8 mouse cellular contexts compared by ENCODE assay signal in genomic region chr5:77309924-77310772, GRCm38 (mm10). TPM values are rescaled to one million over a fixed set of nuclear protein-coding genes. Genes with fewer than 3 reads are reported as not detected.
A peak's percentile ranks its signal among the peaks of the same experiment; 100 is the strongest.
DNase-seq lines count a peak whose midpoint lies in the region; ATAC-seq lines count a peak whose summit lies in the region.

Gene Noa1, minus strand, starts transcription at chr5:77310084.
Gene Polr2b, plus strand, starts transcription at chr5:77310147.

- no peaks in the 10 kb centered on the region for H3K27me3 ChIP-seq in hindbrain, embryonic 14.5 days (ENCODE audit: control insufficient read depth, insufficient read depth, low read length)

- peaks cover 44% of the 10 kb centered on the region for H3K36me3 ChIP-seq in hindbrain, embryonic 14.5 days (replicated peaks; ENCODE audit: control insufficient read depth, insufficient read depth)

- H3K4me1 ChIP-seq in hindbrain, embryonic 14.5 days (replicated peaks; ENCODE audit: control insufficient read depth, insufficient read depth, low read length), result peaks cover 24% of the 10 kb centered on the region

- H3K4me2 ChIP-seq in hindbrain, embryonic 14.5 days (replicated peaks), result peak within 1 kb of the TSS; percentile 99

- H3K27ac ChIP-seq in hindbrain, embryonic 14.5 days, result peak within 1 kb of the TSS; percentile 96

- WGBS in hindbrain, embryonic 14.5 days, result under 1% methylated on average over 85 of the region's 85 CpGs

- peak; percentile 96 for ATAC-seq in hindbrain, embryonic 14.5 days (ENCODE audit: low FRiP score)

- peak within 1 kb of the TSS; percentile 79 for H3K9ac ChIP-seq in hindbrain, embryonic 14.5 days

- no peaks in the 10 kb centered on the region for H3K9me3 ChIP-seq in hindbrain, embryonic 14.5 days (ENCODE audit: control insufficient read depth, low read length)

- peak; percentile 99 for DNase-seq in R1 (ENCODE audit: low read depth, low spot score)
- DNase-seq in cerebellum, postnatal 25 days, result peak; percentile 99
- DNase-seq in frontal cortex, postnatal 25 days (ENCODE audit: low spot score in 2 of 2), result peak; percentile 97 to 99
- DNase-seq in hindbrain, embryonic 14.5 days (ENCODE audit: low spot score), result peak; percentile 100
- peak; percentile 98 to 99 for DNase-seq in layer of hippocampus, postnatal 36 days
- peak; percentile 99 for DNase-seq in lung, postnatal 36 days
- peak; percentile 99 for DNase-seq in retina, postnatal 1 day
- DNase-seq in urinary bladder, adult 18-20 months (ENCODE audit: low spot score in 2 of 2), result peak; percentile 98 to 99

- peak within 1 kb of the TSS; percentile 73 for H3K4me3 ChIP-seq in hindbrain, embryonic 14.5 days (replicated peaks; ENCODE audit: low read length)

RNA-seq across cellular contexts. Expression of gene Noa1, which starts in this region (rescaled TPM):
- polyA plus RNA-seq in hindbrain, embryonic 14.5 days (2014; fragmentation: Nextera tagmentation; extraction: Ambion mirVana), result 32.1 and 37.3 TPM in 2 replicates
- total RNA-seq in layer of hippocampus, postnatal 36 days (2021), result 10 to 100 TPM; 23.2 to 26.5 TPM

RNA-seq across cellular contexts. Expression of gene Polr2b, which starts in this region (rescaled TPM):
- 57.5 and 67.8 TPM in 2 replicates for polyA plus RNA-seq in hindbrain, embryonic 14.5 days (2014; fragmentation: Nextera tagmentation; extraction: Ambion mirVana)
- 10 to 100 TPM; 48.8 to 50.4 TPM for total RNA-seq in layer of hippocampus, postnatal 36 days (2021)

Comparison
In these comparisons a context has a peak if more than half of its experiments do, and no peak if none do; other contexts are left out.
1. Peak in every context shown above with its lines: DNase-seq, ATAC-seq, H3K4me3 ChIP-seq and H3K27ac ChIP-seq.